Comparison of ENCODE assay signal across 24 mouse cellular contexts in the genomic region with DNA sequence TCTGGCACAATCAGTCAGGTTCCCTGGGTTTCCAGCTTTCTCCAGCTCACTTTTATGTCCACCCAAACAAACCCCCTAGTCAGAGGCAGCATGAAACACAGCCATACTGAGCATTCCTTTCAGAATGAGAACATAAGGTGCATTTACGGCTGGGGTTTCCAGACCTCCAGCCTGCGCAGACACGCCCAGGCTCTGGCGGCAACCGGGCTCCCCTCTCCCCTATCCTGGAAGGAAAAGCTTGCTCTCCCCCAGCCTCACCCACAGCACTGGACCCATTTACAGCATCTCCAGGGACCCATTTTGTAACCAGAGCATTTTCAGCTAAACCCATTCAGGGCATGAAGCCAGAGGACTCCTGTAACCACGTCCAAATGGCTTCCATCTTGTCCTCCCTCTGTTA.
A peak's percentile ranks its signal among the peaks of the same experiment; 100 is the strongest.
DNase-seq lines count a peak whose midpoint lies in the region; ATAC-seq lines count a peak whose summit lies in the region.
"Had no signal": no experiment of that assay in that cellular context is flagged by ENCODE, and none has a peak within 500 bp of the region (broad histone marks: within the 10 kb centered on the region; RNA-seq: fewer than 3 reads in every experiment).

No protein-coding gene starts in this region.

- H3K9me3 ChIP-seq in embryonic facial prominence, embryonic 14.5 days (ENCODE audit: control insufficient read depth, low read length): no peaks in the 10 kb centered on the region
- no peaks in the 10 kb centered on the region for H3K9me3 ChIP-seq in limb, embryonic 12.5 days
- no peaks in the 10 kb centered on the region for H3K9me3 ChIP-seq in hindbrain, embryonic 16.5 days (ENCODE audit: control insufficient read depth, low read length)
- H3K9me3 ChIP-seq: forebrain, embryonic 10.5 days; forebrain, embryonic 15.5 days; G1E; lung, embryonic 15.5 days; midbrain, embryonic 12.5 days had no signal

- ATAC-seq in embryonic facial prominence, embryonic 14.5 days (ENCODE audit: low read depth): peak; percentile 57; the same call in 1 of the 2 replicates
- ATAC-seq in limb, embryonic 12.5 days (ENCODE audit: insufficient number of reproducible peaks, insufficient read depth, low FRiP score, low TSS enrichment, low read depth): peak; percentile 73
- ATAC-seq in hindbrain, embryonic 16.5 days: no peak
- ATAC-seq: forebrain, embryonic 15.5 days; intestine, postnatal 0 days; Patski had no signal

- no peak overlapping the region for H3K4me2 ChIP-seq in embryonic facial prominence, embryonic 14.5 days (ENCODE audit: low read depth, low read length)
- peak overlapping the region; percentile 1; the same call in 1 of the 2 replicates for H3K4me2 ChIP-seq in limb, embryonic 12.5 days
- H3K4me2 ChIP-seq in hindbrain, embryonic 16.5 days (ENCODE audit: low read length): no peak overlapping the region
- H3K4me2 ChIP-seq: forebrain, embryonic 15.5 days; liver, embryonic 11.5 days; lung, embryonic 15.5 days; midbrain, embryonic 12.5 days had no signal

- peaks cover 12% of the 10 kb centered on the region for H3K4me1 ChIP-seq in embryonic facial prominence, embryonic 14.5 days (ENCODE audit: control insufficient read depth, insufficient read depth, low read length)
- peaks cover 24% of the 10 kb centered on the region for H3K4me1 ChIP-seq in limb, embryonic 12.5 days (replicated peaks)
- no peaks in the 10 kb centered on the region for H3K4me1 ChIP-seq in hindbrain, embryonic 16.5 days (ENCODE audit: control insufficient read depth, insufficient read depth, low read depth, low read length)
- H3K4me1 ChIP-seq: forebrain, embryonic 10.5 days; forebrain, embryonic 15.5 days; lung, embryonic 15.5 days; midbrain, embryonic 12.5 days had no signal

- no peak overlapping the region for H3K4me3 ChIP-seq in embryonic facial prominence, embryonic 14.5 days (ENCODE audit: low read depth, low read length)
- H3K4me3 ChIP-seq in limb, embryonic 12.5 days (replicated peaks): no peak overlapping the region
- H3K4me3 ChIP-seq in hindbrain, embryonic 16.5 days (ENCODE audit: low read length): no peak overlapping the region
- H3K4me3 ChIP-seq: forebrain, embryonic 10.5 days; forebrain, embryonic 15.5 days; lung, embryonic 15.5 days; midbrain, embryonic 12.5 days had no signal

- DNase-seq in adrenal gland, postnatal 10 days: peak; percentile 16
- DNase-seq in adrenal gland, postnatal 25 days: no peak
- DNase-seq in 3T3-L1 (ENCODE audit: low read depth, low spot score): peak; percentile 12
- peak; percentile 40 for DNase-seq in embryonic facial prominence, embryonic 14.5 days (ENCODE audit: low spot score)
- DNase-seq in right cerebral cortex, adult 2 months (ENCODE audit: low spot score in 2 of 2): no peak
- DNase-seq in left cerebral cortex, postnatal 4 days: no peak
- DNase-seq: adrenal gland, postnatal 36 days; cerebellum, adult 18-20 months; cerebellum, postnatal 10 days; heart, postnatal 14 days; kidney, adult 9 months; kidney, postnatal 10 days; lung, postnatal 36 days; thymus, postnatal 25 days had no signal

- no peak overlapping the region; the same call in 1 of the 2 replicates for H3K27ac ChIP-seq in embryonic facial prominence, embryonic 14.5 days (replicated peaks; ENCODE audit: low read depth, low read length)
- H3K27ac ChIP-seq in limb, embryonic 12.5 days: peak overlapping the region; percentile 84
- H3K27ac ChIP-seq in hindbrain, embryonic 16.5 days (ENCODE audit: low read depth, low read length): no peak overlapping the region
- H3K27ac ChIP-seq: forebrain, embryonic 10.5 days; forebrain, embryonic 15.5 days; lung, embryonic 15.5 days; midbrain, embryonic 12.5 days had no signal

- intact Hi-C loops in left cerebral cortex, postnatal 4 days (cut with DNase I): no loop called here

- no peaks in the 10 kb centered on the region for H3K27me3 ChIP-seq in embryonic facial prominence, embryonic 14.5 days (replicated peaks; ENCODE audit: control insufficient read depth, insufficient read depth, low read length)
- H3K27me3 ChIP-seq in limb, embryonic 12.5 days: no peaks in the 10 kb centered on the region
- no peaks in the 10 kb centered on the region for H3K27me3 ChIP-seq in hindbrain, embryonic 16.5 days (replicated peaks; ENCODE audit: control insufficient read depth, insufficient read depth, low read length)
- H3K27me3 ChIP-seq: forebrain, embryonic 15.5 days; lung, embryonic 15.5 days; midbrain, embryonic 12.5 days; Patski had no signal

- H3K36me3 ChIP-seq in embryonic facial prominence, embryonic 14.5 days (ENCODE audit: control insufficient read depth, insufficient read depth, low read length): no peaks in the 10 kb centered on the region
- peaks cover 4% of the 10 kb centered on the region; the same call in 1 of the 2 replicates for H3K36me3 ChIP-seq in limb, embryonic 12.5 days
- no peaks in the 10 kb centered on the region for H3K36me3 ChIP-seq in hindbrain, embryonic 16.5 days (ENCODE audit: control insufficient read depth, insufficient read depth, low read length)
- H3K36me3 ChIP-seq: forebrain, embryonic 10.5 days; forebrain, embryonic 15.5 days; midbrain, embryonic 12.5 days had no signal

- 40% methylated on average over 6 of the region's 6 CpGs for WGBS in embryonic facial prominence, embryonic 14.5 days
- WGBS in limb, embryonic 12.5 days: 22% methylated on average over 6 of the region's 6 CpGs
- WGBS in hindbrain, embryonic 16.5 days: 84% methylated on average over 6 of the region's 6 CpGs

- H3K9ac ChIP-seq in embryonic facial prominence, embryonic 14.5 days (ENCODE audit: low read depth, low read length): no peak overlapping the region
- no peak overlapping the region for H3K9ac ChIP-seq in limb, embryonic 12.5 days (replicated peaks)
- H3K9ac ChIP-seq in hindbrain, embryonic 16.5 days (ENCODE audit: low read depth, low read length): no peak overlapping the region
- H3K9ac ChIP-seq: forebrain, embryonic 15.5 days; lung, embryonic 15.5 days; midbrain, embryonic 12.5 days had no signal

Comparison
In these comparisons a context has a peak if more than half of its experiments do, and no peak if none do; other contexts are left out.
1. DNase-seq: peak in adrenal gland, postnatal 10 days (single experiment), 3T3-L1 (single experiment) and embryonic facial prominence, embryonic 14.5 days (single experiment); none in adrenal gland, postnatal 25 days (single experiment), right cerebral cortex, adult 2 months (0 of 2) and left cerebral cortex, postnatal 4 days (single experiment).